Mouse (Mus musculus): Measurements from ENCODE around the gene Myadm. TPM values are rescaled to one million over a fixed set of nuclear protein-coding genes. Genes with fewer than 3 reads are reported as not detected.
A peak's percentile ranks its signal among the peaks of the same experiment; 100 is the strongest.

Myadm gene
- total and polyA plus RNA-seq, 3 experiments = 4.4 to 22.6 (median 4.6) TPM

DNA sequence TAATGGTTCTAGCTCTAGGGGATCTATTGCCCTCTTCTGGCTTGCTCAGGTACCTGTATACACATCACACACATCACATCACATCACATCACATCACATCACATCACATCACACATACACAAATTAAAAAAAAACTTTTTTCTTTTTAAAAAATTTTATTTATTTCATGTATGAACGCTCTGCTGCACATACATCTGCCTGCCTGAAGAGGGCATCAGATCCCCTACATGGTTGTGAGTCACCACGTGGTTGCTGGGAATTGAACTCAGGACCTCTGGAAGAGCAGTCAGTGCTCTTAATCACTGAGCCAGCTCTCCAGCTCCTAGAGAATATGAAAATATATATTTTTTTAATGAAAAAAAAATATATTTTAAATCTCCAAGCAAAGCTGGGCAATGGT lies 49.7 kb upstream of the Myadm start:
- TF ChIP-seq SMC3 (IDR thresholded peaks at IDR 0.05; ENCODE audit: low read depth, low read length) = peak; percentile 11; the same call in 1 of the 2 replicates
- TF ChIP-seq CTCF (conservative IDR thresholded peaks at IDR 0.05 in 1 of 2, IDR thresholded peaks at IDR 0.05 in 1 of 2; ENCODE audit: low read depth in 2 of 2, low read length in 2 of 2) = peak in 1 of 2 experiments; percentile 47; a peak in 2 of 4 replicates
- TF ChIP-seq TCF12 (IDR thresholded peaks at IDR 0.05; ENCODE audit: low read depth, low read length) = no peak
- peak; percentile 47; the same call in 1 of the 2 replicates for TF ChIP-seq MYC (IDR thresholded peaks at IDR 0.05; ENCODE audit: low read depth, low read length)
- TF ChIP-seq POLR2A (IDR thresholded peaks at IDR 0.05; ENCODE audit: low read depth, low read length) = no peak
- H3K27me3 ChIP-seq (replicated peaks) = no peaks in the 10 kb centered on the region
- no peak overlapping the region for H3K4me2 ChIP-seq (ENCODE audit: insufficient read depth, low read depth, poor library complexity, severe bottlenecking)
- no peak overlapping the region for H3K4me3 ChIP-seq (replicated peaks in 1 of 3; ENCODE audit: low read depth in 2 of 3, low read length in 2 of 3, poor library complexity in 1 of 3)
- in situ Hi-C loops (cut with MboI; ENCODE audit: low pct_ligation_motif_present, low pct_unique_long_range_greater_than_20kb, low sequenced_read_pairs) (no loop called here), dilution Hi-C loops (cut with MboI; ENCODE audit: extremely low pct_ligation_motif_present, extremely low pct_unique_long_range_greater_than_20kb, low sequenced_read_pairs) (no loop called here)
- no peaks in the 10 kb centered on the region for H3K4me1 ChIP-seq (ENCODE audit: control insufficient read depth in 1 of 2, insufficient read depth in 2 of 2)
- no peak overlapping the region for H3K9ac ChIP-seq (ENCODE audit: insufficient read depth, low read depth)
- no peaks in the 10 kb centered on the region for H3K36me3 ChIP-seq (replicated peaks in 1 of 2; ENCODE audit: control insufficient read depth in 1 of 2, insufficient read depth in 1 of 2, low read length in 1 of 2)
- no peaks in the 10 kb centered on the region for H3K79me2 ChIP-seq (replicated peaks; ENCODE audit: control insufficient read depth, extremely low read depth, insufficient read depth, poor library complexity, severe bottlenecking)
- no peak overlapping the region for H3K27ac ChIP-seq (ENCODE audit: insufficient read depth, low read depth)
- no peaks in the 10 kb centered on the region for H3K9me3 ChIP-seq (replicated peaks; ENCODE audit: low read length)
- no peak for DNase-seq (ENCODE audit: extremely low read depth)

DNA sequence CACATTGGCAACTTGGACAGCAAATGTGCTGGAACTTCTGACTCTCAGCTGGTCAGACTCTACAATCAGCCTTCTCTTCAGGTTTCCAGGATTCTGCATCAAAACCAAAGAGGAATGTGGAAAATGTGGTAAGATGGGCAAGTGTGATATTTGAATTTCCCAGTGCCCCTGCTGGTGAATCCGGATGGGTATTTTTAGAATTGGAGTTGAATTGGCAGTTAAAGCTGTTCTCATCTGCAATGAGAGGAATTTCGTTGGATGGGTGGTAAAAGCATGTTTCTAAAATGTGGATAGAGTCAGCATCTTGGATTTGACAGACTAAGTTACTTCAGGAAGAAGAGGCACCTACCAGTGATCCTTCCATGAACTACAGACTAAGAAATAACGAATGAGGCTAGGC lies 28.2 kb upstream of the Myadm start:
- Histone ChIP-seq H3K4me2 (ENCODE audit: insufficient read depth, low read depth, poor library complexity, severe bottlenecking) (no peak overlapping the region), H3K4me1 (ENCODE audit: control insufficient read depth in 1 of 2, insufficient read depth in 2 of 2) (no peaks in the 10 kb centered on the region), H3K4me3 (replicated peaks in 1 of 3; ENCODE audit: low read depth in 2 of 3, low read length in 2 of 3, poor library complexity in 1 of 3) (no peak overlapping the region), H3K9ac (ENCODE audit: insufficient read depth, low read depth) (no peak overlapping the region), H3K36me3 (replicated peaks in 1 of 2; ENCODE audit: control insufficient read depth in 1 of 2, insufficient read depth in 1 of 2, low read length in 1 of 2) (no peaks in the 10 kb centered on the region), H3K9me3 (replicated peaks; ENCODE audit: low read length) (no peaks in the 10 kb centered on the region), H3K79me2 (replicated peaks; ENCODE audit: control insufficient read depth, extremely low read depth, insufficient read depth, poor library complexity, severe bottlenecking) (no peaks in the 10 kb centered on the region), H3K27ac (ENCODE audit: insufficient read depth, low read depth) (no peak overlapping the region), H3K27me3 (replicated peaks) (no peaks in the 10 kb centered on the region)
- in situ Hi-C loops (cut with MboI; ENCODE audit: low pct_ligation_motif_present, low pct_unique_long_range_greater_than_20kb, low sequenced_read_pairs) = no loop called here
- dilution Hi-C loops (cut with MboI; ENCODE audit: extremely low pct_ligation_motif_present, extremely low pct_unique_long_range_greater_than_20kb, low sequenced_read_pairs) = no loop called here
- DNase-seq (ENCODE audit: extremely low read depth) = no peak
- TF ChIP-seq ZC3H11A (IDR thresholded peaks at IDR 0.05; ENCODE audit: low read depth, low read length) = no peak
- no peak for TF ChIP-seq CTCF (conservative IDR thresholded peaks at IDR 0.05 in 1 of 2, IDR thresholded peaks at IDR 0.05 in 1 of 2; ENCODE audit: low read depth in 2 of 2, low read length in 2 of 2)
- no peak for TF ChIP-seq TCF12 (IDR thresholded peaks at IDR 0.05; ENCODE audit: low read depth, low read length)
- no peak for TF ChIP-seq SIN3A (IDR thresholded peaks at IDR 0.05; ENCODE audit: low read length)
- no peak for TF ChIP-seq KAT2A (IDR thresholded peaks at IDR 0.05; ENCODE audit: insufficient replicate concordance, low read length)
- TF ChIP-seq MAFK (IDR thresholded peaks at IDR 0.05; ENCODE audit: insufficient replicate concordance, low read length) = no peak
- no peak for TF ChIP-seq SMC3 (IDR thresholded peaks at IDR 0.05; ENCODE audit: low read depth, low read length)
- TF ChIP-seq USF1 (IDR thresholded peaks at IDR 0.05; ENCODE audit: low read depth, low read length) = no peak
- TF ChIP-seq USF2 (conservative IDR thresholded peaks at IDR 0.05; ENCODE audit: low read depth, low read length) = no peak
- no peak for TF ChIP-seq NELFE (IDR thresholded peaks at IDR 0.05; ENCODE audit: low read depth, low read length)

DNA sequence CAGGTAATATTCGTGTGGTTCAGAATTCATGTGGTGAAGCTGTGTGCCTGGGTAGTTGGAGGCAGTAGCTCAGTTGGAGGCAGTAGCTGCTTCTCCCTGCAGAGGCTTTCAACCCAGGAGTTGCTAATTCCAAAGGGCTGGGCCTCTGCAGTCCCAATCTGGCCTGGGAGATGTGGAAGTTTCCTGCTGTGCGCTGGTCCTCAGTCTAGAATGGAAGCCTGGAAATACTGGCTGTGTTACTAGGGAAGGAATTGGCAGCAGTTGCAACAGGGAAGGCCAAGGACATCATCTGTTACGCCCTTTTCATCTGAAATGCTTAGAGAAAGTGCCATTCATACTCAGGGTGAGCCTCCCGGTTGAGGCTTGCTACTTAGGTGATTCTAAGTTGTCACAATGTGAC lies 27.4 kb upstream of the Myadm start:
- no peaks in the 10 kb centered on the region for H3K79me2 ChIP-seq (replicated peaks; ENCODE audit: control insufficient read depth, extremely low read depth, insufficient read depth, poor library complexity, severe bottlenecking)
- H3K4me2 ChIP-seq (ENCODE audit: insufficient read depth, low read depth, poor library complexity, severe bottlenecking) = no peak overlapping the region
- H3K4me3 ChIP-seq (replicated peaks in 1 of 3; ENCODE audit: low read depth in 2 of 3, low read length in 2 of 3, poor library complexity in 1 of 3) = no peak overlapping the region
- H3K9me3 ChIP-seq (replicated peaks; ENCODE audit: low read length) = no peaks in the 10 kb centered on the region
- no peak for DNase-seq (ENCODE audit: extremely low read depth)
- no peaks in the 10 kb centered on the region for H3K36me3 ChIP-seq (replicated peaks in 1 of 2; ENCODE audit: control insufficient read depth in 1 of 2, insufficient read depth in 1 of 2, low read length in 1 of 2)
- TF ChIP-seq ETS1 (conservative IDR thresholded peaks at IDR 0.05; ENCODE audit: low read depth, low read length) (no peak), TCF12 (IDR thresholded peaks at IDR 0.05; ENCODE audit: low read depth, low read length) (no peak), ZKSCAN1 (IDR thresholded peaks at IDR 0.05; ENCODE audit: borderline replicate concordance, low read depth, low read length) (no peak), PAX5 (IDR thresholded peaks at IDR 0.05; ENCODE audit: low read length) (no peak), ELF1 (IDR thresholded peaks at IDR 0.05; ENCODE audit: low read depth, low read length) (no peak), IRF4 (IDR thresholded peaks at IDR 0.05; ENCODE audit: low read depth, low read length) (no peak), ZC3H11A (IDR thresholded peaks at IDR 0.05; ENCODE audit: low read depth, low read length) (no peak), BHLHE40 (IDR thresholded peaks at IDR 0.05; ENCODE audit: low read depth, low read length) (no peak), MAX (IDR thresholded peaks at IDR 0.05; ENCODE audit: low read length) (no peak), GABPA (IDR thresholded peaks at IDR 0.05; ENCODE audit: insufficient replicate concordance, low read depth, low read length) (no peak), JUN (IDR thresholded peaks at IDR 0.05; ENCODE audit: insufficient read depth, low read depth, low read length) (no peak), USF1 (IDR thresholded peaks at IDR 0.05; ENCODE audit: low read depth, low read length) (no peak), MXI1 (IDR thresholded peaks at IDR 0.05; ENCODE audit: low read depth, low read length) (no peak)
- H3K27ac ChIP-seq (ENCODE audit: insufficient read depth, low read depth) = no peak overlapping the region
- H3K4me1 ChIP-seq (ENCODE audit: control insufficient read depth in 1 of 2, insufficient read depth in 2 of 2) = no peaks in the 10 kb centered on the region
- in situ Hi-C loops (cut with MboI; ENCODE audit: low pct_ligation_motif_present, low pct_unique_long_range_greater_than_20kb, low sequenced_read_pairs) = no loop called here
- no peaks in the 10 kb centered on the region for H3K27me3 ChIP-seq (replicated peaks)
- H3K9ac ChIP-seq (ENCODE audit: insufficient read depth, low read depth) = no peak overlapping the region
- dilution Hi-C loops (cut with MboI; ENCODE audit: extremely low pct_ligation_motif_present, extremely low pct_unique_long_range_greater_than_20kb, low sequenced_read_pairs) = no loop called here
